Mouse (Mus musculus): ENCODE measurements around the gene Nsd1. TPM values are rescaled to one million over a fixed set of nuclear protein-coding genes. Genes with fewer than 3 reads are reported as not detected.

Gene Nsd1
- total and polyA plus RNA-seq, 2 experiments from 2014 or later: 48.2 to 104 TPM

DNA sequence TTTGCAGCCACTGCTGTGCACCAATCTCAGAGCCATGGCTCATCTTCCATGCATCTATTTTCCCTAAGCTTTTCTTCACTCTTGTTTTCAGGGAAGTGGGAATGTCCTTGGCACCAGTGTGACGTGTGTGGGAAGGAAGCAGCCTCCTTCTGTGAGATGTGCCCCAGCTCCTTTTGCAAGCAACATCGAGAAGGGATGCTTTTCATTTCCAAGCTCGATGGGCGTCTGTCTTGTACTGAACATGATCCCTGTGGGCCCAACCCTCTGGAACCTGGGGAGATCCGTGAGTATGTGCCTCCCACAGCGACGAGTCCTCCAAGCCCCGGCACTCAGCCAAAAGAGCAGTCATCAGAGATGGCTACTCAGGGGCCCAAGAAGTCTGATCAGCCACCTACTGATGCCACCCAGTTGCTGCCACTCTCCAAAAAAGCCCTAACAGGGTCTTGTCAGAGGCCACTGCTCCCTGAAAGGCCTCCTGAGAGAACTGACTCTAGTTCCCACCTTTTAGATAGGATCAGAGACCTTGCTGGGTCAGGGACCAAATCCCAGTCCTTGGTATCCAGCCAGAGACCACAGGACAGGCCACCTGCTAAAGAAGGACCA is 102.5 kb downstream of the Nsd1 start:
- Histone ChIP-seq H3K9me3 (ENCODE audit: low read length) (no peaks in the 10 kb centered on the region), H3K4me1 (ENCODE audit: insufficient read depth) (no peaks in the 10 kb centered on the region), H3K27me3 (ENCODE audit: insufficient read depth, low read length) (no peaks in the 10 kb centered on the region), H3K27ac (ENCODE audit: low read depth, low read length) (no peak overlapping the region), H3K4me3 (ENCODE audit: low read depth, low read length) (no peak overlapping the region), H3K9ac (no peak overlapping the region), H3K36me3 (ENCODE audit: insufficient read depth) (peaks cover 73% of the 10 kb centered on the region), H3K4me2 (ENCODE audit: low read depth) (no peak overlapping the region)
- 93% methylated on average over 8 of the region's 8 CpGs for WGBS
- ATAC-seq (no peak), DNase-seq (no peak)
- TF ChIP-seq CTCF (IDR thresholded peaks at IDR 0.05; ENCODE audit: low read depth): no peak

DNA sequence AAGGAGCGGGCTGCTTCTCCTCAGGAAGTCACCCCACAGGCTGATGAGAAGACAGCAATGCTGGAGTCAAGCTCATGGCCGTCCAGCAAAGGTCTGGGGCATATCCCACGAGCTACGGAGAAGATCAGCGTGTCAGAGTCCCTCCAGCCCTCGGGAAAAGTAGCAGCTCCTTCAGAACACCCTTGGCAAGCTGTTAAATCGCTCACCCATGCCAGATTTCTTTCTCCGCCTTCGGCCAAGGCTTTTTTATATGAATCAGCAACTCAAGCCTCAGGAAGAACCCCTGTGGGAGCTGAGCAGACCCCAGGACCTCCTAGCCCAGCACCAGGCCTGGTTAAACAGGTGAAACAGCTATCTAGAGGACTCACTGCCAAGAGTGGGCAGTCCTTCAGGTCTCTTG is 103.5 kb downstream of the Nsd1 start:
- Histone ChIP-seq H3K4me2 (ENCODE audit: low read depth) (no peak overlapping the region), H3K9me3 (ENCODE audit: low read length) (no peaks in the 10 kb centered on the region), H3K4me1 (ENCODE audit: insufficient read depth) (no peaks in the 10 kb centered on the region), H3K4me3 (ENCODE audit: low read depth, low read length) (no peak overlapping the region), H3K27me3 (ENCODE audit: insufficient read depth, low read length) (no peaks in the 10 kb centered on the region), H3K9ac (no peak overlapping the region), H3K36me3 (ENCODE audit: insufficient read depth) (peaks cover 73% of the 10 kb centered on the region), H3K27ac (ENCODE audit: low read depth, low read length) (no peak overlapping the region)
- ATAC-seq (no peak), DNase-seq (no peak)
- no peak for TF ChIP-seq CTCF (IDR thresholded peaks at IDR 0.05; ENCODE audit: low read depth)
- WGBS: 83% methylated on average over 9 of the region's 9 CpGs

DNA sequence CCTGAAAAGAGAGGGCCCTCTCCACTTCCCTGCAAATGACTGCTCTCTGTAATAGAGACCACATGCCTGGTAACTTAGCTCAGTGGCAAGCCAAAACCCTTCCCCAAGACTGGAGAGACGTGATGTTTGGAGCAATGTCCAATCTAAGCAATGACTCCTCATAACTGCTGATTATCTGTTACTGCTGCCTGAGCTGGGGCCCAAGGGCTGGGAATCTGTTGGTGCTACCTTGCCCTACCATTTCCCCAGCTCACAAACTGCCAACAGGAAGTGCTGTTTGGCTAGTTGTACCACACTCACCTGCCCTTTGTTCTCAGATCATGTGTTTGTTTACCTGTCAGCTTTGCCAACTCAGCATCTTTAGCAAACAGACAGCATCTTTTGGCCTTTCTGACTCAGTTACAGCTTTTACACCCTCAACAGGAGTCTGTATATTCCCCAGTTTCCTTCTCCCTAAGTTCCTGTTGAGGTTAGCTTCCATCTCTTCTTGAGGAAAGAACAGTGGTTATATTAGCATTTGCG is 105.4 kb downstream of the Nsd1 start:
- Histone ChIP-seq H3K27ac (ENCODE audit: low read depth, low read length) (no peak overlapping the region), H3K9me3 (ENCODE audit: low read length) (no peaks in the 10 kb centered on the region), H3K4me2 (ENCODE audit: low read depth) (no peak overlapping the region), H3K27me3 (ENCODE audit: insufficient read depth, low read length) (no peaks in the 10 kb centered on the region), H3K4me1 (ENCODE audit: insufficient read depth) (no peaks in the 10 kb centered on the region), H3K36me3 (ENCODE audit: insufficient read depth) (peaks cover 70% of the 10 kb centered on the region), H3K9ac (no peak overlapping the region), H3K4me3 (ENCODE audit: low read depth, low read length) (no peak overlapping the region)
- WGBS: 88% methylated on average over 2 of the region's 2 CpGs
- no peak for TF ChIP-seq CTCF (IDR thresholded peaks at IDR 0.05; ENCODE audit: low read depth)
- no peak for DNase-seq
- no peak for ATAC-seq

DNA sequence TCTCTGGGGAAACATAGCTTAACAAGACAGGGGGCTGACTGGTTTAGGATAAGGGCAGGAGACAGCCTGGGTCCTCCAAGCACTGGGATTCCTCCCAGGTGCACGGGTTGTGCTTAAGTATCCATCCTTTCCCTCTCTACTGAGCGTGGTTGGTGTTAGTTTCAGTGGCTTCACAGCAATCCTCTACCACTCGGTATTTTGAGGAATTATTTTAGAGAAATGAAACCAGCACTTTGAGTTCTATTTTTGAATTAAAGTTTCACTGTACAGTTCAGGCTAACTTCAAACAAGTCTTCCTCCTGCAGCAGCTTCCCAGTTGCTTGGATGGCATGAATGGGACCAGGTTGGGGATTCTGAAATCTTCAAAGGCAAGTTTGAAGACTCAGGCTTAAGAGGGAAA is 108.8 kb downstream of the Nsd1 start:
- Histone ChIP-seq H3K27me3 (ENCODE audit: insufficient read depth, low read length) (no peaks in the 10 kb centered on the region), H3K9me3 (ENCODE audit: low read length) (no peaks in the 10 kb centered on the region), H3K36me3 (ENCODE audit: insufficient read depth) (peaks cover 39% of the 10 kb centered on the region), H3K4me2 (ENCODE audit: low read depth) (no peak overlapping the region), H3K4me3 (ENCODE audit: low read depth, low read length) (no peak overlapping the region), H3K4me1 (ENCODE audit: insufficient read depth) (peaks cover 12% of the 10 kb centered on the region; the same call in 1 of the 2 replicates), H3K9ac (no peak overlapping the region), H3K27ac (ENCODE audit: low read depth, low read length) (no peak overlapping the region)
- ATAC-seq (no peak), DNase-seq (no peak)
- 83% methylated on average over 3 of the region's 3 CpGs for WGBS
- TF ChIP-seq CTCF (IDR thresholded peaks at IDR 0.05; ENCODE audit: low read depth): no peak

DNA sequence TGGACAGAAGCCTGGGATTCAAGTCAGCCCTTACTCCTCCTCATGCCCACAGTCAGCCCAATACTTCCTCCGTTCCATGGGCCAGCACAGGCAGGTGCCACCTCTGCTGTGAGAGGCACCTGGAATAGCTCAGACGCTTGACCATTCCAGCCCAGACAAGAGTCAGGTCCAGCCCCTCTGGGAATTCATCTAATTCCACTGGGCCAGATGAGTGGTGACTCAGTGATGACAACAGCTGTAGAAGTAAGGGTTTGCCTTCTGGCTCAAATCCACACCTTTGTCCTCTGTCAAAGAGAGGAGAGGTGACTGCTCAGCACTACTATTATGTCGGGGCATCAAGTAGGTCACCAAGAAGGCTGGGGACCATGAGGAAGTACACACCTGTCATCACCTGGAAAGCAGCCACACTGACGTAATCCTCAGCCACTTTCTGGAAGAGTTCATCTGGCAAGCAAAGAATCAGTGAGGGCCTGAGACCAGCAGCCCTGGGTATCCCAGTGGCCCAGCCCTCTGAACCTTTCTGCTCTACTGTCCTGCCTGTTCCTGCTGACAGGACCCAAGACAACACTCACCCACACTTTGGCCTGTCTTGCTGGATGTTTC is 110.5 kb downstream of the Nsd1 start, which contains the start of gene Prelid1:
Gene Prelid1, plus strand, starts transcription at position 570 of the 603 bp plus-strand sequence.
- H3K27ac ChIP-seq (ENCODE audit: low read depth, low read length): 0 out of 2 replicates have a peak within 1 kb of the TSS, but pooled peaks have one; percentile 73
- DNase-seq: no peak

DNA sequence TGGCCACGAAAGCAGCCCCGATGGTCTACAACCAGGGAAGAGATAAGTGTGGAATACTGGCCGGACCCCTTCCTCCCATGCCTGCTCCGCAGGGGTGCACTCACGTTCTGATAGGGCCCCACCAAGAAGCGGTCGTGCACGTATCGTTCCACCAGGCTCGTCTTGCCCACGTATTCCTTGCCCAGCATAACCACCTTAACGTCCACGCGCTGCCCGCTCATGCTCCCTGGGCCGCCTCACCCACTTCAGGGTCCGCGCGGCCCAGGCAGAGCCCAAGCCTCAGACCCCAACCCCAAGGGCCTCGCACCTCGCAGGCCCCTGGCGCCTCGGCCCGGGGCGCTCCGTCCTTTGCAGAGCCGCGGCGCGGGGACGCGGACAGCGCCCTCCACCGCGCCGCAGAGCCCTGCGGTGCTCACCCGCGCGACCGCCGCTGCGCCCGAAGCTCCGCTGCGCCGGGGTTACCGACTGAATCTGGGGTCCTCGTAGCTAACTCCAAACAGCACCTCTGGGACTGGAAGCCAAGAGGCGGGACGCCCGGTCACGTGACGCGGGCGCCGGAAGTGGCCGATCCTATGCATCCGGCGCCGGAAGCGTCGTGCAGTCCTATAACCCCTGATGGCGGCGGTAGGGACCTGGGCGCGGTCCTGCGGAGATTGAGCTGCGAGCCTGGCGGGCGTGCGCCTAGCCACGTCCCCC is 112.0 kb downstream of the Nsd1 start, which contains the start of gene Rab24:
Gene Rab24, minus strand, starts transcription at position 513 of the 696 bp plus-strand sequence.
- Histone ChIP-seq H3K4me1 (ENCODE audit: insufficient read depth) (peaks cover 12% of the 10 kb centered on the region; the same call in 1 of the 2 replicates), H3K27me3 (ENCODE audit: insufficient read depth, low read length) (no peaks in the 10 kb centered on the region), H3K4me3 (ENCODE audit: low read depth, low read length) (peak within 1 kb of the TSS; percentile 88), H3K36me3 (ENCODE audit: insufficient read depth) (peaks cover 40% of the 10 kb centered on the region), H3K9ac (peak within 1 kb of the TSS; percentile 88), H3K4me2 (ENCODE audit: low read depth) (peak within 1 kb of the TSS; percentile 90), H3K27ac (ENCODE audit: low read depth, low read length) (peak within 1 kb of the TSS; percentile 73), H3K9me3 (ENCODE audit: low read length) (no peaks in the 10 kb centered on the region)
- ATAC-seq (peak; percentile 97), DNase-seq (peak; percentile 95)
- no peak for TF ChIP-seq CTCF (IDR thresholded peaks at IDR 0.05; ENCODE audit: low read depth)
- WGBS: 2% methylated on average over 71 of the region's 73 CpGs

More for the DNA sequence above, 110.5 kb downstream of the Nsd1 start, which contains the start of gene Prelid1:
- Histone ChIP-seq H3K4me3 (ENCODE audit: low read depth, low read length) (peak within 1 kb of the TSS; percentile 88), H3K4me2 (ENCODE audit: low read depth) (peak within 1 kb of the TSS; percentile 90), H3K4me1 (ENCODE audit: insufficient read depth) (peaks cover 12% of the 10 kb centered on the region; the same call in 1 of the 2 replicates), H3K27me3 (ENCODE audit: insufficient read depth, low read length) (no peaks in the 10 kb centered on the region), H3K36me3 (ENCODE audit: insufficient read depth) (peaks cover 34% of the 10 kb centered on the region), H3K9ac (peak within 1 kb of the TSS; percentile 88), H3K9me3 (ENCODE audit: low read length) (no peaks in the 10 kb centered on the region)
- no peak for ATAC-seq
- TF ChIP-seq CTCF (IDR thresholded peaks at IDR 0.05; ENCODE audit: low read depth): no peak
- 84% methylated on average over 4 of the region's 4 CpGs for WGBS

Measured in forebrain, postnatal 0 days (tissue).